Mouse (Mus musculus): ENCODE data around the gene Ubxn4. TPM values are rescaled to one million over a fixed set of nuclear protein-coding genes. Genes with fewer than 3 reads are reported as not detected.

Gene Ubxn4
- 180 TPM for polyA plus RNA-seq (2017; shearing (Covaris generic))

GRCm38 (mm10) chr1:128243627-128243995 is at the start of gene Ubxn4:
Ubxn4 (plus strand) TSS chr1:128243964.

GRCm38 (mm10) chr1:128328218-128328617 is 84.5 kb downstream of the Ubxn4 start, which contains the start of gene Lct:
Lct (minus strand) TSS chr1:128328318.

Other genes with a start within 250 kb of the Ubxn4 start
- 2.0 TPM for gene Zranb3, start 140.9 kb upstream of the Ubxn4 start, polyA plus RNA-seq (2017; shearing (Covaris generic))
- 66.9 TPM for gene R3hdm1, start 140.7 kb upstream of the Ubxn4 start, polyA plus RNA-seq (2017; shearing (Covaris generic))
- gene Lct, start 84.4 kb downstream of the Ubxn4 start, polyA plus RNA-seq (2017; shearing (Covaris generic)), result not detected
- gene Mcm6, start 115.7 kb downstream of the Ubxn4 start, polyA plus RNA-seq (2017; shearing (Covaris generic)), result 79.6 TPM
- 114 TPM for gene Dars, start 173.4 kb downstream of the Ubxn4 start, polyA plus RNA-seq (2017; shearing (Covaris generic))